Mouse (Mus musculus) kidney, postnatal 36 days (tissue): ENCODE measurements around the gene Utrn.
"Not testable (repeated sequence)": the region's sequence is repeated elsewhere in the genome, so short reads cannot be mapped to it uniquely, and the experiment has no call there.

Experiments
- DNase-seq, 2 experiments: peaks; one replicate each; pipeline ENCODE4 v3.0.0; 2021 to 2022; ENCODE audit warnings: mixed read lengths in 2 of 2

Utrn gene

DNA sequence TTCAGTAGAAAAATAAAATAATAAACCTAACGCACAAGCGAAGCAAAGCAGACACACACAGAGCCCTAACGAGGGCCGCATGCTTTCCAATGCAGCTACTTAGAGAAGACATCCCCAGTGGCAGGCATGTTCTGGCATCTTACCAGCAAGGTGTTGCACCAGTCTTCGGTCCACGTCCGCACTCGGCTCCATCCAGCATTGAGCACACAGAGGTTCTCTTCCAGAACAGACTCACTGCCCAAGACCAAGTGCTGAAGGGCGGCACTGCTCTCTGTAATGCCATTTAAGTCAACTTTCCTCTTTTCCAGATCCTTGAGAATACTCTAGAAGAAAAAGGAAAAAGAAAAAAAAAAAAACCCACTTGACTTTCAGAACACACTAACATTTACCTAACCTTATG is 197.6 kb downstream of the Utrn start:
- no peak for DNase-seq

DNA sequence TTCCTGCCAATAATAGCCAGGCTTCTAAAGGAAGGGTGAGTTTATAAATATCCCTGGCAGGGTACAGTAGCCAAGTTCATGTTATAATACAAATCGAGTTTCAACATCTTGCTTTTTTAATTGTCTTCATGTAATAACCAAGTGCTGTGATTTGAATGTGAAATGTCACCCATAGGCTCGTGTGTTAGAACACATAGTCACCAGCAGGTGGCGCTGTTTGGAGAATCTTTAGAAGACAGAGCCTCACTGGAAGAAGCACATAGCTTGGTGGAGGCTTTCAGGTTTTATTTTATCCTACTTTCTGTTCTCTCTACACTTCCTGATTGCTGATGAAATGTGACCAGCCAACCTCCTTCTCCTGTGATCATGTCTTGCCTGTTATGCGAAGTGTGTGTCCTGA is 207.1 kb downstream of the Utrn start:
- DNase-seq = no peak

DNA sequence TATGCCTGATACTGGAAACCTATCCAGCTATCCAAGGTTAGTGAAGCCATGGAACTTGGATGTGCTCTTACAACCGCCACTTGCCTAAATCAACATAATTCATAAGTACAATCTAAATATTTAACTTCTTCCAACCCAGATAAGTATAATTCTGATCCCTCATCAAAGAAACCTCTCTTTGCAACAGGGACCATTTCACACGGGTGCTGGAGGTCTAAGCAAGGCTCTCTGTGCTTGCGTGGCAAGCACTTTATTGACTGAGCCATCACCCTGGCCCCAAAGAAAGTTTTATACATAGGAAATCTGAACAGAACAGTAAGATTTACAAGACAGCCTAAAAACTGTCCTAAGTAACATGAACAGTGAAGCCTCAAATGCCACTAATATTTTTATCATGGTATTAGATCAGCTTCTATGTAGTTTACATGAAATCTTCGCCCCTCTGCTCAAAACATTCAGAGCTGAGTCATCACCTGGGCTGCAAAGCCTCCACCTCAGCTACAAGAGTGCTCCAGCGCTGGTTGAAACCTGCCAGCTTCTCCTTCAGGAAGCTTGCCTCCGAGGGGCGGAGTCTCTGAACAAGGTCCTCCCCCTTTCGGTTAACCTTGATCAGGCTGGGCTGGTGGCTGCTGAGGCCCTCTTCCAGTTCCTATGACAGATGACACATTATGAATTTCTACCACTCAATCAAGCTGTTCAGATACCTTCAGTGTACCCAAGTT is 211.0 kb downstream of the Utrn start:
- no peak for DNase-seq

GRCm38 (mm10) chr10:12652988-12653387 is 216.2 kb downstream of the Utrn start:
- DNase-seq = no peak

DNA sequence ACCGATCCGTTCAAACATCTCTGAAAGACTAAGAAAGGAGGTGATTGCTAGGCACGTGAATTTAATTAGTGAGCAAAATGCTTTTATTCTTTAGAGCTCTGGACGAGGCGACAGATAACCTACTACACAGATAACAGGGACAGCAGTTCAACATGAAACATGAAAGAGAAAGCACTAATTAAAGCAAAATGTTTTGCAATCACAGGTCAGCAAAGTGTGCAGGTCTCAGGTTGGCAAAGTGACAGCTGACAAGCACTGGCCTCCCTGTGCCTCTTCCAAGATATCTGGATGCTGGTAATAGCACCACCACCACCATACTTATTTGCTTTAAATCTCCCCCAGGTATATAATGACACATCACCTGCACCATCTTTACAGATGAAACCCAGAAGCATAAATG is 223.0 kb downstream of the Utrn start:
- DNase-seq = no peak

- no peak for DNase-seq
These were observed 225.8 kb downstream of the Utrn start for GRCm38 (mm10) chr10:12643336-12643735.

DNA sequence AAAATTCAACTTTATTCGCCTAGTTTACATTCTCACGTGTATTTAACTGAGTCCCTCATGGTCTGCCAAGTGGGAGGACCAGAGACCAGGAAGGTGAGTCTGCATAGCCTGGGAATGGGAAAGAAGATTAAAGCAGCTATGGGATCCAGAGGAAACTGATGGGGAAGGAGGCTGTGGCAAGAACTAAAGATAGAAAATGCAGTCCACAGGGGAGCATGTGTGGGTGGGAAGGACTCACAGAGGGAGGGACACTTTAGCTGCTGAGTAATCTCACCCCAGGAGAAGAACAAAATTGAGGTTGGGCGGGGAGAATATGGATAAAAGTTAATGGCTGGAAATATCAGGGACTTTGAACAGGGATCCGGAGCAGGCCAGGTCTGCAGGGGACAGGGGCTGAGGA is 229.5 kb downstream of the Utrn start:
- DNase-seq = no peak

GRCm38 (mm10) chr10:12633965-12634364 is 235.2 kb downstream of the Utrn start:
- DNase-seq = peak; percentile 6 to 35

DNA sequence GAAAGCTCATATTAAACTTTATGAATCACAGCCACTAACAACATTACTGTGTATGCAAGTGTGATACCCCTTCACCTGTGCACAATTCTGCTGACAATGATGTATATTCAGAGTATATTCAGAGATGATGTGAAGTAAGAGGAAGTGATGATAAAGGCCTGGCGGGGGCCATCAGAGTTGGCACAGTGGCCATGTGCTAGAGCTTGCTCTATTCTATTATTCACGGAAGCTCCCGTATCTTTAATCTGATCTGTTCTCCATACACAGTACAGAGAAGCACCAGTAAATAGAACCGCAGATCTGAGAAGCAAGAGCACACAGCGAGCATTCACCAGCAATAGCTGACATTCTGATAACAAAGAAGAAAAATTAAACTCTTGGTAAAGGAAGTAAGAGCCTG is 238.2 kb downstream of the Utrn start:
- DNase-seq = no peak

DNA sequence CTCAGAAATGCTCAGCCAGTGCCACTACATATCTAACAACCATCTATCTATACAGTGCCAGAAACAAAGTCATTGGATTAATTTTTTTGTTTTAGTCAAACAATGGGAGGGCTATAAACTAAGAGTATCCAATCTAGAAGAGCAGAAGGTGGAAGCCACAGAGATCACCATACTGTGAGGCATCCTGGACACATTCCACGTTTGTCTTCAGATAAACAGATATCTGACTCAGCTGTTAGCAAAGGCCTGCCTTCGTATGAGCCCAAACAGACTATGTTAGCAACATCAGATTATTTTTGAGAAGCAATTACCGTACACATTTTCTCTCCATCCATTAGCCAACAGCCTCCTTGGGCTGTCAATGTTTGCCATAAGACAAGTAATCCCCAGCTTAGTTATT is 250.8 kb downstream of the Utrn start:
- DNase-seq = no peak

DNA sequence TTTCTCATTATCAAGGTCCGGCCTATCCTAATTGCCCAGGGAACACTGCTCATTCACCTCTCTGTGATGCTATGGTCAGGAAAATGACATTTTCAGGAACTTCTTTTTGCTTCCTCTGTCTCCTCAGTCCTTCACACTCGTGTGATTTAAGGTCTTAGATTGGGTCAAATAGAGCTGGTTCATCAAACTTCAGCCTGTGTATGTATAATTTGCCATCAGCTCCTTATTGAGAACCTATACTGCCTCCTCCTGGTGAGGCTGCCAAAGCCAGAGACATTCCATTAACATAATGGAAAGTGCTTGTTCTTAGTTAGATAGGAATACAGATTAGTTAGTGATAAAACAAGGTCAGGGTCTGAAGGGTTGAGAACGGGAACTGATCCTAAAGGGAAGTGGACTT is 253.4 kb downstream of the Utrn start:
- DNase-seq = peak in 1 of 2 experiments; percentile 7

DNA sequence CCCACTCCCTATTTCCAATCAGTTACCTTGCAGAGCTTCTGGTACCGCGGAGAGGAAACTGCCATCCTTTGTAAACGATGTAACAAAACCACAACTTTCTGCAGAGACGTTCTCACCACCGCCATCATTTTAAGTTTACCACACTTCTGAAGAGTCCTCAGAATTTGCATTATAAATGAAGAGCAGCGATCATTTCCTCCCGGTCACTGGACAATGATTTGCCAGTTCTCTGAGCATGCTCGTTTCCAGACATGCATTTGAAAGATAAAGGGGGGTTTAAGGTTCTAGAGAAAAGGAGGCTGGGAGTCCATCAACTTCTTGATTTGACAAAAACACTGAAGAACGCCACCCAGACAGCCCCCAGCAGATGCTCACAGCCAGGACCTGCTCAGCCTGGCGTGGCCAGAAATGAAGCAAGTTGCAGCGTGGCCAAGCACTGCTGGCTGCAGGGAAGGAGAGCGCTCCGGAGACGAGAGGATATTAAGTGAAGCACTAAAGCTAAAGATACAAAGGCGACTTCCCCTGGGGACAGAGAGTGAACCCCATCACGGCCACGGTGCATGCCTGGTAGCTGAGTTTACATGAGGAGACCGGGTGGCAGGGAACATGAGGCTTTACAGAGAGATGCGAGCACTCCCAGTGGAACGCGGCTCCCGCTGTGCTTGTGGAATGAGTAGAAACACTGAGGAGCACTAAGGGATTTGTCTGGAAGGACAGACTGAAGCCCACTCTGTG is 254.5 kb downstream of the Utrn start:
- peak in 1 of 2 experiments; percentile 14 for DNase-seq

- DNase-seq = peak; percentile 13 to 60
These were observed 256.8 kb downstream of the Utrn start for GRCm38 (mm10) chr10:12612235-12612863.

GRCm38 (mm10) chr10:12609896-12610295 is 259.3 kb downstream of the Utrn start:
- no peak for DNase-seq

GRCm38 (mm10) chr10:12608634-12609033 is 260.5 kb downstream of the Utrn start:
- DNase-seq = no peak

- not testable (repeated sequence) for DNase-seq
These were observed 262.0 kb downstream of the Utrn start for GRCm38 (mm10) chr10:12607180-12607579.

DNA sequence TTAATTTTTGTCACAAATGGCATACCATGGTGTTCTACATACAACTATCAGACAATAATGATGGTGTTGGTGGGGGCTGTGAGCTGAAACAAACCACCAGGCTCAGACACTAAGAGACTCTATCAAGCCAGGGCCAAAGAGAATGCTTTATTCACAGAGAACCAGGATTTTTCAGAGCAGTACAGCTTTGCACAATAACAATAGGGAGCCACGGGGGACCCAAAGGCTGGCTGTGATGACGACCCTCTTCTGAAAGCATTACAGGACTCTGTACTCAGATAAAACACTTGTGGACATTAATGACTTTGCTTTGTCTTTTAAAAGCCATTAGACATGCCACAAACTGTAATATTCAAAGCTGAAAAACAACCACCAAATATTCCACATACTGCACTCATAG is 273.8 kb downstream of the Utrn start:
- no peak for DNase-seq

GRCm38 (mm10) chr10:12594958-12595357 is 274.2 kb downstream of the Utrn start:
- no peak for DNase-seq

- no peak for DNase-seq
These were observed 276.1 kb downstream of the Utrn start for GRCm38 (mm10) chr10:12593071-12593470.

GRCm38 (mm10) chr10:12591946-12592345 is 277.2 kb downstream of the Utrn start:
- DNase-seq = peak; percentile 56 to 63

DNA sequence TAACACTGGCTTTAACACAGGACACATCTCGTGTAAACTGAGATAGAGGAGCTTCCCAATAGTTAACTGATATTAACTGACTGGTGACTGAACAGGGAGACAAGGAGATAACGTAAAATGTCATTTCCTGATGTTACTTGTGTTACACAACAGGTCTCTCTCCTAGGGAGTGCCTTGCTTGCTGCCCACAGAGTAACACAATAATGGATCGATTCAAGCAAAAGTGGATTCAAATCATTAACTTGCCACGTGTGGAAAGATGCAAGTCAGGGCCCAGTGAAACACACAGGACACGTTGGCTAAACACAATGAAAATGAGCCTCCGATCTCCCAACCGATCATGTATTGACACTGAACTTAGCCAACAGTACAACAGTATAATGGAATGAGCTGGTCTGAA is 281.1 kb downstream of the Utrn start:
- DNase-seq = no peak

DNA sequence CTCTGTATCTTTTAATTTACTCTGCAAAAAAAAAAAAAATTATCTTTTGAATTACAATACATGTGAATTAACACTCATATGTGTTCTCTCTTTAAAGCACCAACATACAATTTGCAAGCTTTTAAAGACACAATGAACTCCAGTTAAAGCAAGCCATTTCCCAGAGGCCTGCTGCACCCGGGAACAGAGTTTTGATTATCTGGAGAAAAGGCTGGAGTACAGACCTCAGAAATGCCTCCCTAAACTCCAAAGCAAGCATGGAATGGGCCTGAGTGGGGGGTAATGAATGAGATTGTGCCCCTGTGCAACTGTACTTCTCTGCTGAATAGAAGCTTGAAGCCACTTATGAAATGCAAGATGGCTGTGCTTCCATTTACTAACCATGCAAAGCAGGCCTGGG is 281.8 kb downstream of the Utrn start:
- DNase-seq = no peak

GRCm38 (mm10) chr10:12586825-12587224 is 282.3 kb downstream of the Utrn start:
- DNase-seq = no peak

- DNase-seq = no peak
These were observed 283.0 kb downstream of the Utrn start for GRCm38 (mm10) chr10:12586200-12586599.
